Mouse (Mus musculus): ENCODE data around the gene Dstn.

Dstn gene

DNA sequence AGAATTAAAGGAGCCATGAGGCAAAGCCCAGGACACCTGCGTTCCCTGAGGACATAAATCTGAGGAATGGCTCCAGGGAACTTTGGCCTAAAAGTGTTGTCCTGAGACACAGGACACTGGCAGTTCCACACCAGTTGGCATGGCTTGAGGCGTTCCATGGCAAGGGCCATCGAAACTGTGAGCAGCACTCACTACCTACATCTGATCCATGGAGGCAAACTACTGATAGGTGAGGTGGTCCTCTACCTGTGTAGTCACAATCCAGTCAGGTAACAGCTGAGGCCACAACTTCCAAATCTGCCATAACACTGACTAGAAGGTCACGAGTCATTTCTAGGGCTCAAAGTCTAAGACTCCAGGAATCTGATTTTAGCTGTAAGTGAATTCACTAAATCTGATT lies 40.6 kb downstream of the Dstn start:
- DNase-seq (ENCODE audit: low read depth): no peak

GRCm38 (mm10) chr2:143962192-143962591 lies 47.1 kb downstream of the Dstn start:
- no peak for DNase-seq (ENCODE audit: low read depth)

GRCm38 (mm10) chr2:143963318-143963717 lies 48.2 kb downstream of the Dstn start:
- DNase-seq (ENCODE audit: low read depth): no peak

GRCm38 (mm10) chr2:143969260-143969659 lies 54.1 kb downstream of the Dstn start:
- no peak for DNase-seq (ENCODE audit: low read depth)

DNA sequence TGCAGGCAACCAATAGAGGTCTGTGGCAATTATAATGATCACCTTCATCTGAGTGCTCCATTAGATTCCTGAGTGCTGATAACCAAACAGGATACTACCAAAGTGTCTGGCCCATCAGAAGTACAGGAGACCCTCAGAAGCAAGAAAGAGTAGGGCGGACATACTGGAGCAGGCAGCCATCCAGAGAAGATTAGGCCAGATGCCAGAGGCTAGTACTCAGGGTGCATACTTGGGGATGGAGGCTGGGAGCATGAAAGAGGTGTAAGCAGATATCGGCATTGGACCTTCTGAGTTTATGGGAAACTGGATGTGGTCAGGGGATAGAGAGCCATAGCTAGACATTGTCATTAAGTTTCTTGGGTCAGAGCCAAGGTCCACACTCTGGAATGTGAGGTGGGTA lies 55.7 kb downstream of the Dstn start:
- no peak for DNase-seq (ENCODE audit: low read depth)

DNA sequence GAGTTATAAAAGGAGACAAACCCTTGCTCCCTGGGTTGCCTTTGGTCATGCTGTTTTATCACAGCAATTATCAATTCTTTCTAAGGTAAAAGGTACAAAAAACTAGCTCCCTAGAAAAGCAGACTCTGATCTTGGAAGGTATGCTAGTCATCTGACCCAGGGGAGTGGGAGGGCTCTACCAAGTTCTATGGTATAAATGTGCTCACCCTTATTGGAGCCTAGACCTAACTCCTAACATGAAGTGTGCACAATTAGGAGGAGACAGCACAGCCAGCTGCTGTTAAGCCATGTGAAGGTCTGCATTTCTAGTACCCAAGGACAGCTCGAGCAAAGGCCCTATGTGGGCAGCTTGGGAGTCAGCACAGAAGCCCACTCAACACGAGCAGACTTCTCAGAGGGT lies 56.8 kb downstream of the Dstn start:
- DNase-seq (ENCODE audit: low read depth): no peak

DNA sequence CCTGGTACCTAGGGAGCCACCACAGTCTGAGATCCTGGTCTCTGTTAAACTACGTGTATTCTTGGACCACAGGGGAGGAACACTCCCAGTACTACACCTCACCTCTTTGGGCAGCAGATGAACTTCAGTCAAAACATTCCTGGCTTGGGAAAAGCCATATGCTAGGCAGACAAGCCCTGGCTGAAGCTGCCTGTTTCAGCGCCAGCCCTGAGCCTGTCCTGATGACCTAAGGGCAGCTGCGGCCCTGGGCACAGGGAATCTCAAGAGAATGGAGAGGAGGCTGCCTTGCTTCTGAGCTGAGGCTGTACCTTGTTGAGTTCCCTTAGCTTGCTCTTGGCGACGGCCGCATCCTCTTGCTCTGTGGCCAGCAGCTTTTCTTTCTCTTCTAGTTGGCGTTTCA lies 58.0 kb downstream of the Dstn start:
- DNase-seq (ENCODE audit: low read depth): no peak

GRCm38 (mm10) chr2:143975146-143975649 lies 60.1 kb downstream of the Dstn start:
- DNase-seq (ENCODE audit: low read depth): no peak

GRCm38 (mm10) chr2:143978444-143979147 lies 63.5 kb downstream of the Dstn start:
- DNase-seq (ENCODE audit: low read depth): no peak

DNA sequence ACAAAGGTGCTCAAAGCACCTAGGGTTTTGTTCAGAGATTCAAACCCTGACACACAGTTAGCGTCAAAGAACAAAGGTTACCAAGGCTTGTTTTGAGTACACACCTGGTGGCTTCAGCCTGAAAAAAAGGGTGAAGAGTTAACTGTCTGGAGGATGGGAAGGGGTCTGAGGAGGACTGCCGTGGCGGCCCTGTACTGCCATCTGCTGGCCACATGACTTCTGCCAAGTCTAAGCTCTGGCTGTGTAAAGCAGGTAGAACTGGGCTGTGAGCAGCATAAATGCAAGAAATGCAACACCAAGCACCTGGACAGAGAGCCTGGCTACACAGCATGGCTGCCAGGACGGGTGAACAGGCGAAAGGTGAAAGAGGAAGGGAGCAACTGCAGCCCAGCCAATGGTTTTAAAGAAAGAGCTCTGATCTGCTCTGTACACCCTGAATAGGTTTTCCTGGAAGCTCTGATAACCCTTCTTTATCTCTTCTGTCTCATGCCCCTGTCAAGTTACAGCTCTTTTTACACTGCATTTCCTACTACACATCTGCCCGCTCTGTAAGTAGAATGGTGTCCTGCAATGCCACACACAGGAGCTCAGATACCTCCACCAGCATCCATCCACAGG lies 65.8 kb downstream of the Dstn start:
- peak; percentile 69 for DNase-seq (ENCODE audit: low read depth)

- no peak for DNase-seq (ENCODE audit: low read depth)
Observed at GRCm38 (mm10) chr2:143982152-143982551, 67.0 kb downstream of the Dstn start.

DNA sequence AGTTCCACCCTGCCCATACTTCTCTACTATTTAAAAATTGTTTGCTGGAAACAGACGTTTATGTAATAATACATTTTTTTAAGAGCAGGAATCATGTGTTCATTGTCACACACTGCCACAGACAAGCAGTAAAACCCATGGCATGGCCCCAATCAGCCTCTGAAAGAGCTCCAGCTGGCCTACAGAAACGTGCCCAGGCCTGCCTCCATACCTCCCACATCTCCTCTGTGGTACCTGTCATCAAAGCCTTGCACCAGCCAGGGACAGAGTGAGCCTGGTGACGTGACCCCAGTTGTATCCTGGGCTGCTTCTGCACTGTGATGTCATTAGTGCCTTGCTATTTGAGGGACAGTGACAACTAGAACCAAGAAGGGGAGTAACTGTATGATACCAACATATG lies 67.8 kb downstream of the Dstn start:
- no peak for DNase-seq (ENCODE audit: low read depth)

- DNase-seq (ENCODE audit: low read depth): peak; percentile 45
Observed at GRCm38 (mm10) chr2:143983482-143983881, 68.4 kb downstream of the Dstn start.

DNA sequence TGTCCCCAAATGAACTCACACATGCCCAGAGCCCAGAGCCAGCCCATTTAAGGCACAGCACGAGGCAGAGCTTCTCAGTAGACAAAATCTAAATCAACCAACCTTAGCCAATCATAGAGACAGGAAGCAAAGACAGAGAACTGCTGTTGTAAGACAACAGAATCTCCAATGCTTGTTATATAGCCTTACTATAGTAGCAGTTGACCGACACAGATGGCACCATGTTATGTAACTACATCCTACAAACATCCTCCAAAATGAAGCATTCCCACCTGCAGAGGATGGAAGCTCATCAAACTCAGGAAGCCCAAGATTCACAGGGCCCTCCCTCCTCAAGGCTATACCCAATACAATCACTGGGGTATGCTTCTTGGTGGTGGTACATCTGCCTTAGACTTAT lies 72.4 kb downstream of the Dstn start:
- no peak for DNase-seq (ENCODE audit: low read depth)

DNA sequence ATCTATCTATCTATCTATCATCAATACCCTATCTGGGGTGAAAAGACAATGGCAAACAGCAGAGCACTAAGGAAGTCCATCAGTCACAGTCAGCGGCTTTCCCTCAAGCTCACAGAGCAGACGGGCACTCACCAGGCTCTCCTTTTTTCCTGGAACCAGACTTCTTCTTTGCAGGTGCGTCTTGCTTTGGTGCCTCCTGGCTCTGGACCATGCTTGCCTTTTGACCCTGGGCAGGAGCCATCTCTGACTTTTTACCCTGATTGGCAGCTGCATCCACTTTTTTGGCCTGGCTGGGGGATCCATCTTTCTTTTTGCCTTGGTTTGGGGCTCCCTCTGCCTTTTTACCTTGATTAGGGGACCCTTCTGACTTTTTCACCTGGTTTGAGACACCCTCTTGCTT lies 72.9 kb downstream of the Dstn start:
- DNase-seq (ENCODE audit: low read depth): no peak

DNA sequence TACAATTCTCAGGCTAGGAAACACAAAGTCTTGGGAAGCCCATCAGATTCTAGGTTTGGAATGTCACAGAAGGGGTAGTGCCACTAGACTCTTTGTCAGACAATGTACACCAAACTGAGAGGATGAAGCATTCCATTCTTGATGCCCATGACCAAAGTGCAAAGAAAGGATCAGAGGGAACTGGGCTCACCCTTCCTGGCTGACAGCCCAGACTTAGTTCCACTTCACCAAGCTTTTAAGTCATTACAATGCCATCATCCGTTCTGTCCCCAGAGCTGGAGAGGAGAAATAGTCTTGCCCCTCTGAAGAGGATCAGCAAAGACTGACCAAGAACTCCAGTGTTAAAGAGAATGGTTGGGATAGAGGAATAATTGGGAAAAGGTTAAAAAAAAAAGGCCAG lies 75.9 kb downstream of the Dstn start:
- no peak for DNase-seq (ENCODE audit: low read depth)

- peak; percentile 46 for DNase-seq (ENCODE audit: low read depth)
Observed at GRCm38 (mm10) chr2:143991964-143992672, 77.0 kb downstream of the Dstn start.

Data from induced T-regulatory cell, adult 2 months (primary cell).